Mouse (Mus musculus): ENCODE results near the gene Setd1a. TPM values are rescaled to one million over a fixed set of nuclear protein-coding genes. Genes with fewer than 3 reads are reported as not detected.
"Not testable (repeated sequence)": the region's sequence is repeated elsewhere in the genome, so short reads cannot be mapped to it uniquely, and the experiment has no call there.

Setd1a gene
- total RNA-seq, 2 experiments from 2014 or later, result 12.4 to 59.6 TPM

- no peak for ATAC-seq (replicated peaks; ENCODE audit: poor library complexity, severe bottlenecking)
Measured at GRCm38 (mm10) chr7:127822494-127822893, 46.0 kb downstream of the Setd1a start.

GRCm38 (mm10) chr7:127823236-127824171 lies 47.0 kb downstream of the Setd1a start:
- no peak for ATAC-seq (replicated peaks; ENCODE audit: poor library complexity, severe bottlenecking)

GRCm38 (mm10) chr7:127824176-127824871 lies 47.9 kb downstream of the Setd1a start, which contains the start of the genes Stx4a and Stx1b:
Gene Stx4a, plus strand, starts transcription at chr7:127824294.
Gene Stx1b, minus strand, starts transcription at chr7:127824549.
- ATAC-seq (replicated peaks; ENCODE audit: poor library complexity, severe bottlenecking), result peak; percentile 26; the same call in 1 of the 2 replicates

GRCm38 (mm10) chr7:127835550-127835949 lies 59.1 kb downstream of the Setd1a start:
- ATAC-seq (replicated peaks; ENCODE audit: poor library complexity, severe bottlenecking), result no peak

- ATAC-seq (replicated peaks; ENCODE audit: poor library complexity, severe bottlenecking), result no peak
Measured at GRCm38 (mm10) chr7:127837473-127837872, 61.0 kb downstream of the Setd1a start.

GRCm38 (mm10) chr7:127837878-127838277 lies 61.4 kb downstream of the Setd1a start:
- ATAC-seq (replicated peaks; ENCODE audit: poor library complexity, severe bottlenecking), result not testable (repeated sequence)

- ATAC-seq (replicated peaks; ENCODE audit: poor library complexity, severe bottlenecking), result not testable (repeated sequence)
Measured at GRCm38 (mm10) chr7:127840031-127840430, 63.6 kb downstream of the Setd1a start.

GRCm38 (mm10) chr7:127840886-127841285 lies 64.4 kb downstream of the Setd1a start:
- ATAC-seq (replicated peaks; ENCODE audit: poor library complexity, severe bottlenecking), result peak; percentile 33

GRCm38 (mm10) chr7:127841340-127842000 lies 65.0 kb downstream of the Setd1a start:
- ATAC-seq (replicated peaks; ENCODE audit: poor library complexity, severe bottlenecking), result peak; percentile 80

GRCm38 (mm10) chr7:127842001-127842718 lies 65.7 kb downstream of the Setd1a start:
- ATAC-seq (replicated peaks; ENCODE audit: poor library complexity, severe bottlenecking), result peak; percentile 69

Other genes starting within 250 kb of the Setd1a start
- gene Tmem265, start 215.3 kb upstream of the Setd1a start, total RNA-seq (2014; fragmentation: Nextera tagmentation), result 8.1 TPM in 1 of 2 replicates, not detected in the other
- 0.99 and 2.9 TPM in 2 replicates for gene Tmem265, start 215.3 kb upstream of the Setd1a start, total RNA-seq (2017)
- 57.0 and 72.0 TPM in 2 replicates for gene Phkg2, start 203.3 kb upstream of the Setd1a start, total RNA-seq (2014; fragmentation: Nextera tagmentation)
- gene Phkg2, start 203.3 kb upstream of the Setd1a start, total RNA-seq (2017), result 27.4 and 31.7 TPM in 2 replicates
- gene Ccdc189, start 188.1 kb upstream of the Setd1a start, total RNA-seq (2014; fragmentation: Nextera tagmentation), result 0.37 and 0.77 TPM in 2 replicates
- 1.6 and 3.9 TPM in 2 replicates for gene Ccdc189, start 188.1 kb upstream of the Setd1a start, total RNA-seq (2017)
- 25.0 and 48.1 TPM in 2 replicates for gene Rnf40, start 187.9 kb upstream of the Setd1a start, total RNA-seq (2014; fragmentation: Nextera tagmentation)
- gene Rnf40, start 187.9 kb upstream of the Setd1a start, total RNA-seq (2017), result 35.3 and 42.8 TPM in 2 replicates
- gene Zfp629, start 160.9 kb upstream of the Setd1a start, total RNA-seq (2014; fragmentation: Nextera tagmentation), result 12.9 and 18.9 TPM in 2 replicates
- gene Zfp629, start 160.9 kb upstream of the Setd1a start, total RNA-seq (2017), result 8.2 and 12.6 TPM in 2 replicates
- gene Bcl7c, start 67.7 kb upstream of the Setd1a start, total RNA-seq (2014; fragmentation: Nextera tagmentation), result 50.9 and 81.5 TPM in 2 replicates
- 39.3 and 57.5 TPM in 2 replicates for gene Bcl7c, start 67.7 kb upstream of the Setd1a start, total RNA-seq (2017)
- 0.73 and 1.2 TPM in 2 replicates for gene Ctf1, start 63.9 kb upstream of the Setd1a start, total RNA-seq (2014; fragmentation: Nextera tagmentation)
- gene Ctf1, start 63.9 kb upstream of the Setd1a start, total RNA-seq (2017), result 0.90 and 3.2 TPM in 2 replicates
- gene Ctf2, start 44.5 kb upstream of the Setd1a start, total RNA-seq (2014; fragmentation: Nextera tagmentation), result not detected in 2 replicates
- gene Ctf2, start 44.5 kb upstream of the Setd1a start, total RNA-seq (2017), result 0.31 TPM in 1 of 2 replicates, not detected in the other
- 11.1 and 11.7 TPM in 2 replicates for gene Fbxl19, start 32.1 kb upstream of the Setd1a start, total RNA-seq (2014; fragmentation: Nextera tagmentation)
- gene Fbxl19, start 32.1 kb upstream of the Setd1a start, total RNA-seq (2017), result 13.8 and 17.7 TPM in 2 replicates
- gene Orai3, start 6.9 kb upstream of the Setd1a start, total RNA-seq (2014; fragmentation: Nextera tagmentation), result 36.8 and 41.2 TPM in 2 replicates
- gene Orai3, start 6.9 kb upstream of the Setd1a start, total RNA-seq (2017), result 22.7 and 22.8 TPM in 2 replicates
- not detected in 2 replicates for gene Gm49388, start 8.9 kb downstream of the Setd1a start, total RNA-seq (2014; fragmentation: Nextera tagmentation)
- gene Gm49388, start 8.9 kb downstream of the Setd1a start, total RNA-seq (2017), result 1.2 TPM in 1 of 2 replicates, not detected in the other
- gene Hsd3b7, start 23.9 kb downstream of the Setd1a start, total RNA-seq (2014; fragmentation: Nextera tagmentation), result 27.6 and 29.6 TPM in 2 replicates
- 19.1 and 31.6 TPM in 2 replicates for gene Hsd3b7, start 23.9 kb downstream of the Setd1a start, total RNA-seq (2017)
- gene Stx4a, start 47.6 kb downstream of the Setd1a start, total RNA-seq (2014; fragmentation: Nextera tagmentation), result 88.9 and 105 TPM in 2 replicates
- 37.7 and 38.8 TPM in 2 replicates for gene Stx4a, start 47.6 kb downstream of the Setd1a start, total RNA-seq (2017)
- gene Stx1b, start 47.9 kb downstream of the Setd1a start, total RNA-seq (2014; fragmentation: Nextera tagmentation), result 0.62 and 0.88 TPM in 2 replicates
- gene Stx1b, start 47.9 kb downstream of the Setd1a start, total RNA-seq (2017), result not detected in 2 replicates
- 29.2 and 38.4 TPM in 2 replicates for gene Zfp646, start 99.6 kb downstream of the Setd1a start, total RNA-seq (2014; fragmentation: Nextera tagmentation)
- gene Zfp646, start 99.6 kb downstream of the Setd1a start, total RNA-seq (2017), result 35.5 and 40.8 TPM in 2 replicates
- gene Zfp668, start 100.2 kb downstream of the Setd1a start, total RNA-seq (2014; fragmentation: Nextera tagmentation), result 7.2 and 15.7 TPM in 2 replicates
- gene Zfp668, start 100.2 kb downstream of the Setd1a start, total RNA-seq (2017), result 3.9 and 4.9 TPM in 2 replicates
- gene Prss53, start 114.3 kb downstream of the Setd1a start, total RNA-seq (2014; fragmentation: Nextera tagmentation), result 0.19 TPM in 1 of 2 replicates, not detected in the other
- 0.13 TPM in 1 of 2 replicates, not detected in the other for gene Prss53, start 114.3 kb downstream of the Setd1a start, total RNA-seq (2017)
- gene Gm21974, start 118.8 kb downstream of the Setd1a start, total RNA-seq (2014; fragmentation: Nextera tagmentation), result not detected in 2 replicates
- gene Gm21974, start 118.8 kb downstream of the Setd1a start, total RNA-seq (2017), result not detected in 2 replicates
- 93.1 and 126 TPM in 2 replicates for gene Vkorc1, start 118.9 kb downstream of the Setd1a start, total RNA-seq (2014; fragmentation: Nextera tagmentation)
- gene Vkorc1, start 118.9 kb downstream of the Setd1a start, total RNA-seq (2017), result 24.9 and 69.4 TPM in 2 replicates
- 63.3 and 78.0 TPM in 2 replicates for gene Bckdk, start 127.4 kb downstream of the Setd1a start, total RNA-seq (2014; fragmentation: Nextera tagmentation)
- gene Bckdk, start 127.4 kb downstream of the Setd1a start, total RNA-seq (2017), result 38.6 and 50.5 TPM in 2 replicates
- 20.4 and 25.0 TPM in 2 replicates for gene Kat8, start 135.8 kb downstream of the Setd1a start, total RNA-seq (2014; fragmentation: Nextera tagmentation)
- gene Kat8, start 135.8 kb downstream of the Setd1a start, total RNA-seq (2017), result 18.1 and 21.0 TPM in 2 replicates
- not detected in 2 replicates for gene Prss8, start 153.4 kb downstream of the Setd1a start, total RNA-seq (2014; fragmentation: Nextera tagmentation)
- 0.52 TPM in 1 of 2 replicates, not detected in the other for gene Prss8, start 153.4 kb downstream of the Setd1a start, total RNA-seq (2017)
- gene Prss36, start 170.1 kb downstream of the Setd1a start, total RNA-seq (2014; fragmentation: Nextera tagmentation), result 0.92 and 7.3 TPM in 2 replicates
- 0.90 and 3.3 TPM in 2 replicates for gene Prss36, start 170.1 kb downstream of the Setd1a start, total RNA-seq (2017)
- gene Fus, start 190.8 kb downstream of the Setd1a start, total RNA-seq (2014; fragmentation: Nextera tagmentation), result 319 and 323 TPM in 2 replicates
- gene Fus, start 190.8 kb downstream of the Setd1a start, total RNA-seq (2017), result 60.8 and 62.2 TPM in 2 replicates
- 115 and 175 TPM in 2 replicates for gene Pycard, start 217.2 kb downstream of the Setd1a start, total RNA-seq (2014; fragmentation: Nextera tagmentation)
- 62.6 and 101 TPM in 2 replicates for gene Pycard, start 217.2 kb downstream of the Setd1a start, total RNA-seq (2017)
- gene Trim72, start 227.3 kb downstream of the Setd1a start, total RNA-seq (2014; fragmentation: Nextera tagmentation), result not detected in 2 replicates
- gene Trim72, start 227.3 kb downstream of the Setd1a start, total RNA-seq (2017), result not detected in 2 replicates